Mouse (Mus musculus) megakaryocyte, embryonic 14.5 days (primary cell): ENCODE measurements around the gene Sim2.

ENCODE experiments used
- FLI1 ChIP-seq: IDR thresholded peaks from 2 replicates; pipeline ENCODE4 v1.6.1; 2012; ENCODE audit warnings: low read length, inconsistent platforms, mixed read lengths
- GATA1 ChIP-seq: IDR thresholded peaks from 3 replicates; pipeline ENCODE4 v1.6.1; 2012; ENCODE audit warnings: mixed read lengths, low read length, inconsistent platforms, borderline replicate concordance

GRCm38 (mm10) chr16:94125172-94125981 lies 40.6 kb downstream of the Sim2 start:
- TF ChIP-seq FLI1 (no peak), GATA1 (no peak)
